1 mouse cellular context compared by ENCODE assay signal in the genomic region with DNA sequence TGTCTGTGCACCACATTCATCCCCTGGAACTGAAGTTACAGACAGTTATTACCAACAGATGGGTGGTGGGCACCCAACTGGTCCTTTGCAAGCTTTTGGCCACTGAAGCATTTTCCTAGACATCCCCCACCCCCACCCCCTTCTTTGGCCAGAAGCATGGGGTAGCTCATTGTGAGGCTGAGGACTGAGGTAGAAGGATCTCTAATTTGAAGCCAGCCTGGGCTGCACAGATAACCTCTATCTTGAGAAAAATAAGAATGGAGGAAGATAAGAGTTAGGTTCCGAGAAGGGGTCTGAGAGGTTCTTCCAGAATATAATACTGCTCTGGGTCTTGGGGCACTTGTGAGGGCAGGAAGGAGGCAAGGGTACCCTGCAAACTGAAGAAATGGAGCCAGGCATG.
A peak's percentile ranks its signal among the peaks of the same experiment; 100 is the strongest.
TF ChIP-seq lines count a peak whose summit lies in the region.

No protein-coding gene starts in this region.

TF ChIP-seq in MEL, 35 proteins besides CTCF, POLR2A, EP300 and RAD21:
- TF ChIP-seq JUND (IDR thresholded peaks at IDR 0.05; ENCODE audit: low read depth, low read length): no peak
- TF ChIP-seq GATA1 (IDR thresholded peaks at IDR 0.05; ENCODE audit: low read depth, low read length): peak; percentile 41; the same call in 1 of the 2 replicates
- TF ChIP-seq TCF12 (IDR thresholded peaks at IDR 0.05; ENCODE audit: low read depth, low read length): peak; percentile 45; the same call in 1 of the 2 replicates
